Mouse (Mus musculus) R1 (cell line): Measurements from ENCODE around the gene Gpr156.
"Not testable (repeated sequence)": the region's sequence is repeated elsewhere in the genome, so short reads cannot be mapped to it uniquely, and the experiment has no call there.

ENCODE experiments used
- DNase-seq: peaks from one replicate; pipeline ENCODE4 v3.0.0-alpha.2; 2018; ENCODE audit warnings: low read depth, low spot score

Gene Gpr156

GRCm38 (mm10) chr16:38000178-38000577, 83.9 kb downstream of the Gpr156 start:
- DNase-seq: no peak

DNA sequence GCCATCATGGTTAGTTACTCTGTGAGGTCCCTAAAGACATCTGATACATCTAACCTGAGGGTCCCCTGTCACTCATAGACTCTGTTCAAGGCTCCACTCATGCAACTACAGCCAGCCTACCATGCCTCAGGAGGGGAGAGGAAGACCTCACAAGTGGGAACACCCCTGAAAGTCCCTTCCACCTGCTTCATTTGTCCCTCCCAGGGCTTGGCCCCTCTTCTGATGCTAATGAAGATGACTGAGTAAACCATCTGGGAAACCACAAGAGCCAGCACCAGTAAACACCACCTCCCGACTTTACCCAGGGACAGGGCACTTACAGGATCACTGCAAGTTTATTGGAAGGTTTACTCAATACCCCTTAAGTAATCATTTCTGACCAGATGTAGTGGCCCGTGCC, 85.5 kb downstream of the Gpr156 start:
- peak; percentile 51 for DNase-seq

DNA sequence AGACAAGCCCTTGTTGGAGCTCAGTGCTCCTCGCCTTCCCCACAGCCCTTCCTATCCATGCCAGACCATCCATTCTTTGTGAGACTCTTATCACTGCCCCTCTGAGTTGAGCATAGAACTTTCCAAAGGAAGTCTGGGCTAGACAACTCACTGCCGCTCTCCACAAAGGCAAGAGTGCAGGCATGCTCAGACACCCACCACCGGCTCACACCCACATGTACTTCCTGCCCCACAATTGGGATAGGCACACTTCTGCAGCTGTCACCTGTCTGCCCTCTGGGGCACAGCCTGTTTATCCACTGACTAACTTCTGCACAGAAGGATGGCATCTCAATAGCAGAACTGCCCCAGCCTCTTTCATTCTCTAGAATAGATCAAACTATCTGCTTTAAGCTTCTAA, 86.2 kb downstream of the Gpr156 start:
- DNase-seq: no peak

DNA sequence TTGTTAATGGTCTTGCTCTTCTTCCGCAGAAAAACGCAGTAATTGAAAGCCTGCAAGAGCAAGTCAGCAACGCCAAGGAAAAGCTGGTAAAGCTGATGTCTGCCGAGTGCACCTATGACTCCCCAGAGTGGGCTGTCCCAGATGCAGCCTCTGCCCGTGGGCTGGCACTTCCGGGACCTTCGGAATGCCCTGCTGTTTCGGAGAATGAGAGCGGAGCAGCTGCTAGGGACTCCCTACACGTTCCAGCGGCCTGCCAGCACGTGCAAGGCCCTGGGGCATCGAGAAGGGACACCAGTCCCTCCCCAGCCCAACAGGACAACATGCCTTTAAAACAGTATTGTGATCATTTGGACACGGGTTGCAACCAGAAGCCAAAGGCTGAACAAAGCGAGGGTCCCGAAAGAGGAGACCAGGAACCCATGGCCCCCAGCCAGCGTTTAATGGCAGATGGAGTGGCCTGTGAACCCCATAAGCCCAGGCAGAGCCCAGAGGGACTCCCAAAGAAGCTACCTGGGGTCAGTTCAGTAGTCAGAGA, 88.3 kb downstream of the Gpr156 start:
- no peak for DNase-seq

- no peak for DNase-seq
Measured at GRCm38 (mm10) chr16:38005471-38005870, 89.2 kb downstream of the Gpr156 start.

DNA sequence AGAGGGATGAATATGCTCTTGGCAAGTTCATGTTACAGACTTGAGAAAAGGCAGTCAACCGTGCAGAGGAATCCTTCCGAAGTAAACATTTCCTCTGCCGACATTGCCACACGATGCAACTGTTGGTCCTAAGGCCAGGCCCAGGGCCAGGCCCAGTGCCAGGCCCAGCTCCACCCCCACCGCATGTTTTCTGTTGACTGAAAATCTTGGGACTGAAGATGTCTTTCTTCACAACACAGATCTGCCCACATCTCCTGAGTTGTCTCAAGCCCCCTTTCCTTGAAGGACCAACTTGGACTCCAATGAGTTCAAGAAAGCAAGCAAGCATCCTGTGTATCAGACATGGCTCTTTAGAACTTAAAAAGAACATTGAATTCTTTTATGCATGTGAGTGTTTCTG, 92.1 kb downstream of the Gpr156 start:
- no peak for DNase-seq

DNA sequence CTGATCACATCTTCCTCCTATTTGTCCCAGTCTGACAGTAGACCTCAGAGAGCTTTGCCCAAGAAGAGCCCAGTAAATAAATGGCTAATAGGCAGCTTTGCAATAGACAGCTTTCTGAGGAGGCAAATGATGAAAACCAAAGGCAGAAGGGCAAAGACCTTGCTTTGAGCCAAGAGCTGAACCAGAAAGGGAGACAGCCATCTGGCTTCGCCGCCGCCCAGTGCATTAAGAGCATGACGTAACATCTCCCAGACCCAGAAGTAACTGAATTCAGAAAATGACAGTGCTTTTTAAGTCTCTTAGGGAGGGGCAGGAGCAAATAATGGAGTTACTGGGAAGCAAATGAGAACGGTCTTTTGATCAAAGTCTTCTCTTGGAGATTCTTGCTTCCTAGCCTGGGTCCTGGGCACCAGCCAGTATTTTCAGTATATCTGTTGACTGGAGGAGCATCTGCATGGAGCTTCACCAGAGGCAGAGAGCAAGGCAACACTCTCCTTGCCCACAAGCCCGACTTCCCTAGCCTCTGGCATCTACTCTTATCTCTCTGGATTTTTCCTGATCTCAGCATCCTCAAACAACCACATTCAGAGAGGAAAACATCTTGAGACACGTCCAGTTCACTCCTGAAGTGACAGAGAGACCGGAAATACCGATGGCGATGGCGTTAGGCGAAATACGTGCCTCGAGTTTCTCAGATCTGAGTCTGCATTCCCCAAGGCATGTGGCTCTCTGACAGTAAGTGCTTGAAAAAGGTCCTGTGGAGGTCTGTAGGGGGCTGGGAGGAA, 92.9 kb downstream of the Gpr156 start:
- DNase-seq: no peak

DNA sequence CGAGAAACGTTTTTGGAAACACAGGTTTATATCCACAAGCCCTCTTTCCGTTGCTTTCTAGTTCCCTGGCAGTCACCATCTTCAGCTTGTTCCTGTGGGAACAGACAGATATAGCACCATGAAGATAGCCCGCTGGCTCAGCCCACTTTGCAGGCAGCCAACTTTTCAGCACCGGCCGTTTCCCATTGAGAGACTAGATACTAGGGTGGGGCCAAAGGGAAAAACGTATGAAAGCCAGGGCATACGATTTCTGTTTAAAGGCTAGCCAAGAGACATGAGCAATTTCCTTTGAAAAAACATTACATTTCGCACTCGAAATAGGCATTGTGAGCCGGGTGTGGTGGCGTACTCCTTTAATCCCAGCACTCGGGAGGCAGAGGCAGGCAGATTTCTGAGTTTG, 95.2 kb downstream of the Gpr156 start:
- DNase-seq: no peak

DNA sequence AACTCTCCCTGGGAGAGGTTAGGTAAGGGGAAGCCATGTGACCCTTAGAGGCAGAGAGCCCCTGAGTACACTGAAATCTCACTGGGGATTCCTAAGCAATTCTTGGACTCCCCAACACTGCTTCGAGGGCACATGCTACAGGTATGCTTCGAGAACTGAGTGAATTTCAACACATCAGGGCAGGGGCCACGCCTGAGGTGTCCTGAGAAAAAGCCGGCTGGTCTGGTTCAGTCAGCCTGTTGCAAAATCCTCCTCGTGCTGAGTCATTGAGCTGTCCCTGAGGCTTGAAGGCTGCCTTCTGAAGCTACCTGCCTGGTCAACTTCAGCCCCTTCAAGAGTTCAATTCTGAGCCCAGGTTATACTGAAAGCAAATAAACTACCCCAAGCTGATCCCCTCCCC, 96.1 kb downstream of the Gpr156 start:
- no peak for DNase-seq

DNA sequence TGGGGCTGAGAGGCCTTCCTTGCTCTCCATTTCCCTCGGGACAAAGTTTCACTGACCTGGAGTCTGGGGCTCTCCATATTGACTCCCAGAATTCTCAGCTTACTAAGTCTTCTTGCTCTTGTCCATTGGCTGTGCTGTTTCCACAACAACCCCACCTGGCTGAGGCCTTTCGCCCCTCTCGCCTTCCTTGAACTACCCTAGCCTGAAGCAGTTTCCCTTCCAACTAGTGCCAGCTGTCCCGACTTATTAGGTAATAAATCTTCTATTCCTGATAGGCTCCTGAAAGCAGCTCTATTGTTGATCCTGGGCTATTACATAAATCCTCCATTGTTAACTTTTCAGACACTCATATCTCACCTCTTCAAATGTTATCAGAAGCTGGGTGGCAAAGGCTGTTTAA, 96.6 kb downstream of the Gpr156 start:
- no peak for DNase-seq

DNA sequence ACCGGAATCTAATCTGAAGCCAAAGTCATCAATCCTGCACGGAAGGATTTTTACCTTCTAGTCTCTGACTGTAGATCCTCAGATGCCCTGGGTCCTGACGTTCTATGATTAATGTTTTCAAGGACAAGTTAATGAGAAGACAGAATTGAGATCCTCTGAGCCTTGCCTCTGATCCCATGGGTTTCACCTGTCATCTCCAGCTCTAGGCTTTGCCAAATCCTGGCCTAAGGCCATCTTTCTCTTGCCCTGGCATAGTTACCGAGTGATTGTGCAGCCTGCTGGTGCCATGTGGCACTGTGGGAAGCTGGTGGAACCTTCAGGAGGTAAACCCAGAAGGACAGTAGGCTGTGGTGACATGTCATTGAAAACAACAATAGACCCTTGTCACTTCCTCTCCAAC, 98.7 kb downstream of the Gpr156 start:
- no peak for DNase-seq

- no peak for DNase-seq
Measured at GRCm38 (mm10) chr16:38016928-38017524, 100.7 kb downstream of the Gpr156 start.

DNA sequence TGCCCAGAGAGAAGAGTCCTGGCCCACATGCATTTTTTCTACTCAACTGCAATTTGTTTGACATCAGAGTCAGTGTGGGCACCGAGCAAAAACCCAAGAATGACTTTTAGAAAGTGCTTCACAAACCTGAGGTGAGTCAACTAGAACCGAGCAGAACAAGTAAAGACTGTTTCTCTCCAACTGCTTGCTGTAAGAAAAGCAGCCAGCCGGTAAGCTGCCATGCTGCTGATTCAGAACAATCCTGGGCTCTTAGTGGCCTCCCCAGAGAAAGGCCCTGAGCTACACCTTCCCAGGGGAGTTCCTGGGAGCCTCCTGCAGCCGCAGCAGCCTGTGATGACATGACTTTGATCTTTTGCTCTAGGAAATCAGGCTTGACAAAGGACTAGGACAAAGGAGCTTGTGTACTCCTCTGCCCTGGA, 101.7 kb downstream of the Gpr156 start:
- DNase-seq: no peak

DNA sequence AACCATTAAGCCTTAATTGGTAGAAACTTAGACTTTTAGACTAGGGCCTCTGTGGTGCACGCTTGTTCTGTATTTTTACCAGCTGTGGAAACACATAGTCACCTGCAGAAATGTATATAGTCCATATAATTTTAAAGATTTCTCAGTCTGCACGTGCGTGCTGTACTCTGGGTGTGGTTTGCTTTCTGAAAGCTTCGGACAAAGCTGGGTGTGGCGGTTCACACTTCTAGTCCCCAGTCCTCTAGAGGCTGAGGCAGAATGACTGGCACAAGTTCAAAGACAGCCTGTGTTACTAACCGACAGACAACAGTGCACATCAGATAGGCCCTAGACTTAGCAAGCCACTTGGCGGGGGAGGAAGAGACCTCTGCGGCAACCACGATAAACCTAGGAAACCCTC, 116.3 kb downstream of the Gpr156 start:
- DNase-seq: no peak

DNA sequence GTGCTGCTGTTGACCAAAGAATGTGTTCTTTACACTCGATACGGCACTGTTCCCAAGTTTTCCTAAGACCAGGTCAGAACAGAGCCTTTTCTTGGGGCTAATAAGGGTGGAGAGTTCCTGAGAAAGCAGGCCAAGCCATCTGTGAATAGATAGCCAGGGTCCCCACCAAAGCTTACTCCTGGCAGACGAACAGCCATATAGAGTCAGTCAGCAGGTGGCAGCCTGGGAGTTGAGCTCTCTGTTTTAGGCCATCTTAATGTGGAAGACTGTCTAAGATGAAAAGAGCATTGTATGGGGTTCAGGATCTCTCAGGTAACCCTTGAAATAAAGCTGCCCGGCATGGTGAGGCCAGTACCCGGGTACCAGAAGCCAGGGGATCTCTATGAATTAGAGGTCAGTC, 116.8 kb downstream of the Gpr156 start:
- DNase-seq: no peak

DNA sequence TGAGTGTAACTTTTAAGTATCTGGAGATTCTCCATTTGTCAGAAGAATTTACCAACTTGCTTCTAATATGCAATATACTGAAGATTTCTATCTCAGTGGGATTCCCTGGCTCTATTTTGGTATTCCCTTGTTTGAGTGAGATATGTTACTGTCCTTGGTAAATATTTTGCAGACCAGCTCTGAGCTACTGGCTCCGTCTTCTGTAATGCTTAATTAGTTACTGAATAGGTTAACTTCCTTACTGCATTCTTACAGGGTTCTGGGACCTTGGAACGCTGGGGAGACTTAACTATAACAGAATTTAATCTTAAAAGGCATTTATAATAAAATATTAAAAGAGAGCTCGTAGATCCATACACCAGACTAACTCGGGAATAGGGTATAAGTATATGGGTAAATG, 121.8 kb downstream of the Gpr156 start:
- not testable (repeated sequence) for DNase-seq

DNA sequence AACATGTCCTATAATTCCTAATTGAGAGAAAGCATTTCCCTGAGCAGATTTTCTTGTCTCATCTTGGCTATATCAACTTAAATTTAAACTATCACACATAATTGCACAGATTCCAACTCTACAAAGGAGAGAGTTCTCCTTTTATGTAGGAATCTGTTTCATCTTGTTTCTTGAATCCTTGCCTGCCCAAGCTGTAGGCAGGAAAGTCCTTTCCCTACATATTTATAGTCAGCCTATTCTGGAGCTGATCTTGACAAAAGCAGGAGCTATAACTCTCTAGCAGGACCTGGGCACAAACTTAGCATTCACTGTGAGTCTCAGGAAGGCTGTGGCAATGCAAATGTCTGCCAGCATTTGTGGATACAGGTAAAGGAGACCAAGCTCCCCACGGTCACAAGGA, 125.9 kb downstream of the Gpr156 start:
- no peak for DNase-seq

- no peak for DNase-seq
Measured at GRCm38 (mm10) chr16:38044551-38044950, 128.3 kb downstream of the Gpr156 start.

- no peak for DNase-seq
Measured at GRCm38 (mm10) chr16:38047781-38048558, 131.7 kb downstream of the Gpr156 start.
